Mouse (Mus musculus) stomach, postnatal 0 days (tissue): Measurements from ENCODE around the gene Naif1. TPM values are rescaled to one million over a fixed set of nuclear protein-coding genes. Genes with fewer than 3 reads are reported as not detected.

Experiments
- ATAC-seq: fragments of 200-750 bp; cut with Nextera tagmentation; 2 replicates; pipeline ENCODE4 v1.8.0; 2017; ENCODE audit not compliant: low FRiP score, low TSS enrichment
- DNase-seq: peaks from one replicate; pipeline ENCODE4 v3.0.0-alpha.2; 2016; ENCODE audit warnings: low spot score
- H3K27ac ChIP-seq: fragments of 300-500 bp; sonication (generic); replicated peaks from 2 replicates; pipeline ENCODE4 v1.5.1; 2014; ENCODE audit warnings: mild to moderate bottlenecking, control low read depth
- H3K27me3 ChIP-seq: fragments of 300-500 bp; sonication (generic); 2 replicates; pipeline ENCODE4 v1.6.1; 2014; ENCODE audit warnings: low read length; ENCODE audit not compliant: control insufficient read depth, insufficient read depth
- H3K36me3 ChIP-seq: fragments of 300-500 bp; sonication (generic); 2 replicates; pipeline ENCODE4 v1.6.1; 2014; ENCODE audit warnings: low read length, mixed read lengths; ENCODE audit not compliant: control insufficient read depth, insufficient read depth
- H3K4me1 ChIP-seq: fragments of 300-500 bp; sonication (generic); replicated peaks from 2 replicates; pipeline ENCODE4 v1.6.1; 2014; ENCODE audit warnings: antibody characterized with exemption; ENCODE audit not compliant: control insufficient read depth, insufficient read depth
- H3K4me2 ChIP-seq: fragments of 300-500 bp; sonication (generic); replicated peaks from 2 replicates; pipeline ENCODE4 v1.6.1; 2014; ENCODE audit warnings: low read depth, mild to moderate bottlenecking, control low read depth, moderate library complexity
- H3K4me3 ChIP-seq: fragments of 300-500 bp; sonication (generic); 2 replicates; pipeline ENCODE4 v1.5.1; 2014; ENCODE audit warnings: low read depth, low read length, control low read depth
- H3K9ac ChIP-seq: fragments of 300-500 bp; sonication (generic); 2 replicates; pipeline ENCODE4 v1.6.1; 2014; ENCODE audit warnings: mild to moderate bottlenecking, low read length, control low read depth, mixed read lengths
- H3K9me3 ChIP-seq: fragments of 300-500 bp; sonication (generic); 2 replicates; pipeline ENCODE4 v1.6.1; 2016; ENCODE audit warnings: low read length; ENCODE audit not compliant: control insufficient read depth
- CTCF ChIP-seq: IDR thresholded peaks from 2 replicates; pipeline ENCODE4 v1.5.1; 2016; ENCODE audit warnings: antibody characterized with exemption, low read depth, mild to moderate bottlenecking, moderate library complexity
- EP300 ChIP-seq: optimal IDR thresholded peaks from 2 replicates; pipeline ENCODE3; 2016; ENCODE audit warnings: antibody characterized with exemption
- WGBS: fragments of 180-500 bp; shearing (Covaris S2); extraction: QIAGEN DNeasy Blood & Tissue Kit; methylation state at CpG from one replicate; pipeline ENCODE4 v1.1.7; 2014; 5-methylcytosine and 5-hydroxymethylcytosine counted together
- polyA plus RNA-seq: library from polyadenylated mRNA; unstranded; fragments of >200 nt; fragmentation: Nextera tagmentation; extraction: Ambion mirVana; gene quantifications from 2 replicates; pipeline ENCODE4 v1.2.1, GENCODE M21; 2015

Gene Naif1
- polyA plus RNA-seq, 1 experiment from 2014 or later, result 2.6 TPM

DNA sequence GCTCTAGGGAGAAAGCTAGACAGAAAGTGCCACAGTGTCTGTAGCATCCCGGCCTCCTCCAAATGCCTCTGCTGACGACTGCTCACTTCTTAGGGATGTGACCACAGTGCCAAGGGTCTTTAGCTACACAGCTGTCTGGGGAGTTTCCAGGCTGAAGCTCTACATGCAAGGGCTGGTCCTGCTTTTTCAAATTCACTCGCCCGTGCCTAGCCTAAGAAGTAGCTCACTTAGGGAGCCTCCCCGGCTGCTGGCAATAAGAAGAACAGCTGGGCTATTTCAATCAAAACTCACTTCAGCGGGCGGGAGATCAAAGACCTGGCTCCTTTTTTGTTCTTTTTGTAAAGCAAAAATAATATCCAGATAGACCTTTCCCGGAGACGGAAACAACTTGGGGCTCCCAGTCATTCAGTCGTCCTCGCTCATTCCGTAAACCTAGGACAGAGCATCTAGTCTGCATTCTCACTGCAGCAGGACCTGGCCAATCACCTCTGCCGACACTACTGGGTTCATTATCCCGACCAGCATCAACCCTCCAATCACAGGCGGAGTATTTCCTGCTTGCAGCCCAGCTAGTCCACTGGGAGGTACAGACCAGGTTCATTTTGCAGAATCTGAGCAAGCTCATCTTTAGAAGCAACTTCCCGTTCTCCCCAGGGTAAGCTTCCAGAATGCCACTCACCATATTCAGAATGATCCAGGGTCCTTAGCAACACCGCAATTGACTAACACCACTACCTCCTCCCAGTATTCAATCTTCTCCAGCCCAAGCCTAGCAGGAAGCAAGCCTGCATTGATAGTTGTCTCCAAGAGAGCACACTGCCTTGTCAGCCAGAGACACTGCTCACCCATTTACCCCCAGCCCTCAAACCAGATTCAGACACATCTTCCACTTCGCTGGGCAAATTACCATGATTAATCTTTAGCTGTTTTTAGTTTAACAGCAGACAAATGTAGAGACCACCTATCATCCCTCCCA, 19.3 kb upstream of the Naif1 start:
- H3K9ac ChIP-seq, result peak overlapping the region; percentile 51
- TF ChIP-seq CTCF, result no peak
- no peak for TF ChIP-seq EP300

DNA sequence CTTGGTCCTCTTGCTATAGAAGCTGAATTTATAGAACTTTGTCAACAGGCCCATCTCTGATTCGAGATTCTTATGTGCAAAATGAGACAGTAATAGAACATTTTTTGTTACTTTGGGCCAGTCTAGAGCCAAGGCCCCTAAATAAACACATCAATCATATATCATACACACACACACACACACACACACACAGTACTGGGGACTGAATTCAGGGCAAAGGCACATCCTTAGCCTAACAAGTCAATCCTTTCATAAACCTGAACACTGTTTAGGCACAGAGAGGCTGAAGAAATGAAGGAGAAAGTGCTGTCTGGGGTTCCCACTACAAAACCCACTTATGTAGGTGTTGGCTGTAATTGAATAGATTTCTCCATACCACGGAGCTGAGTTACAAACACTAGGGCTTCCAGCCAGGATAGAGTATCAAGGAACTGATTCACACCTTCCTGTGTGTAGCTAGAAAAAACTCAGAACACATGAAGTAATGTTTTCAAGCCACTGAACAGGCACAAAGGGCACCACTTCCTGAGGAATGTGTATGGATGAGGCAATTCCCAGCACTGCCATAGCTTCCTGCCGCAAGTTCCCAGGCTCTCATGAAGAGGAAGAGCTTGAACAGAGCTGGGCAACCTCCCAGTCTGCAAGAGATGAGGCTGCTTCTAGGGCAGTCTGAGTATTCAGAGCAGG, 13.4 kb upstream of the Naif1 start:
- DNase-seq, result no peak
- no peaks in the 10 kb centered on the region for H3K27me3 ChIP-seq
- H3K9me3 ChIP-seq, result no peaks in the 10 kb centered on the region
- peak; percentile 78 for ATAC-seq
- no peak for TF ChIP-seq CTCF
- TF ChIP-seq EP300, result no peak
- H3K9ac ChIP-seq, result no peak overlapping the region; the same call in 1 of the 2 replicates
- peaks cover 11% of the 10 kb centered on the region for H3K4me1 ChIP-seq
- H3K27ac ChIP-seq, result peak overlapping the region; percentile 76
- 45% methylated on average over 3 of the region's 3 CpGs for WGBS
- no peaks in the 10 kb centered on the region for H3K36me3 ChIP-seq
- no peak overlapping the region for H3K4me3 ChIP-seq
- no peak overlapping the region for H3K4me2 ChIP-seq

More for the DNA sequence above, 19.3 kb upstream of the Naif1 start:
- no peaks in the 10 kb centered on the region for H3K36me3 ChIP-seq
- peak; percentile 63 for ATAC-seq
- DNase-seq, result peak; percentile 80
- WGBS, result 10% methylated on average over 18 of the region's 18 CpGs
- peak overlapping the region; percentile 32 for H3K4me3 ChIP-seq
- no peaks in the 10 kb centered on the region for H3K9me3 ChIP-seq
- peaks cover 4% of the 10 kb centered on the region for H3K4me1 ChIP-seq
- no peaks in the 10 kb centered on the region for H3K27me3 ChIP-seq
- peak overlapping the region; percentile 58 for H3K4me2 ChIP-seq
- H3K27ac ChIP-seq, result peak overlapping the region; percentile 78

DNA sequence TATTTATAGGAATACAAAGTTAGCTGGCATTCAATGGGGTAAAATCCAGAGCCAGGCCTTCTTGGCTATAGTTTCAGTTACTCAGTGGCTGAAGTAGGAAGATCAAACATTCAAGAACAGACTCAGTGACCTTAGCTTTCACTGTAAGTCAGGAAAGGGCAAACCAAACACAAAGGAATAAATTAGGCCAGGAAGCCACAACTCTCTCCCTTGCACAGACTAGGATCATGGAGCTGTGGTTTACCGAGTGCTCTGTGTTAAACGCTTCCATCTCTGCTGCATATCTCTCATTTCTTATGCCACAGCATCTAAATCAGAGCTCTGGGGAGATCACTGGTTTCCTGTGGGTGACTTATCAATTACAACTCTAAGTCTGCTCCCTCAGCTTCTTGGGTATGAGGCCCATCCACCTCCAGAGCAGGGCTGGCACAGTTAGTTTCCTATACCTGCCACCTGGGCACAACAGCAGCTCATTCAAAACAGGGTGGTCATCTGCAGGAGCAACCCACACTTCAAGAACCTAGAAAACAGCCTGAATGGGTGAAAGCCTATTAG, 12.6 kb upstream of the Naif1 start:
- H3K27me3 ChIP-seq, result no peaks in the 10 kb centered on the region
- 67% methylated on average over 2 of the region's 2 CpGs for WGBS
- peak overlapping the region; percentile 0 for H3K9ac ChIP-seq
- TF ChIP-seq CTCF (no peak), EP300 (no peak)
- DNase-seq (no peak), ATAC-seq (no peak)
- no peak overlapping the region for H3K4me2 ChIP-seq
- peaks cover 11% of the 10 kb centered on the region for H3K4me1 ChIP-seq
- peak overlapping the region; percentile 71 for H3K27ac ChIP-seq
- no peaks in the 10 kb centered on the region for H3K36me3 ChIP-seq
- no peak overlapping the region for H3K4me3 ChIP-seq
- H3K9me3 ChIP-seq, result no peaks in the 10 kb centered on the region

DNA sequence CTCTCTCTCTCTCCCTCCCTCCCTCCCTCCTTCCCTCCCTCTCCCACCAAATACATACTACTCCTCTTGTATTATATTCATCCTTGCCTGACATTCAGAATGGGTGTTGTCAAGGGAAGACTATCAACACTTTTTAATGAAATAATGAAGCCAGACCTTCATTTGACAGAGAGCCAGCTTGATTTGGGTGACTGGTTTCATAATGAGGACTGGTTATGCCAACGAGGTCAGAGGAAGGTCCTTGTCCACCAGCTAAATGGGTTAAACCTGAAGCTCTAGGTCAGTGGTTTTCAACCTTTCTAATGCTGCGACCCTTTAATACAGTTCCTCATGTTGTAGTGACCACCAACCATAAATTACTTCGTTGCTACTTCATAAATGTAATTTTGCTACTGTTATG, 11.5 kb upstream of the Naif1 start:
- H3K9ac ChIP-seq, result no peak overlapping the region
- no peak overlapping the region for H3K4me2 ChIP-seq
- H3K27me3 ChIP-seq, result no peaks in the 10 kb centered on the region
- peaks cover 11% of the 10 kb centered on the region for H3K4me1 ChIP-seq
- H3K9me3 ChIP-seq, result no peaks in the 10 kb centered on the region
- no peak overlapping the region for H3K27ac ChIP-seq
- TF ChIP-seq EP300 (no peak), CTCF (no peak)
- H3K36me3 ChIP-seq, result no peaks in the 10 kb centered on the region
- no peak for DNase-seq
- no peak for ATAC-seq
- 80% methylated on average over 3 of the region's 3 CpGs for WGBS
- H3K4me3 ChIP-seq, result no peak overlapping the region

DNA sequence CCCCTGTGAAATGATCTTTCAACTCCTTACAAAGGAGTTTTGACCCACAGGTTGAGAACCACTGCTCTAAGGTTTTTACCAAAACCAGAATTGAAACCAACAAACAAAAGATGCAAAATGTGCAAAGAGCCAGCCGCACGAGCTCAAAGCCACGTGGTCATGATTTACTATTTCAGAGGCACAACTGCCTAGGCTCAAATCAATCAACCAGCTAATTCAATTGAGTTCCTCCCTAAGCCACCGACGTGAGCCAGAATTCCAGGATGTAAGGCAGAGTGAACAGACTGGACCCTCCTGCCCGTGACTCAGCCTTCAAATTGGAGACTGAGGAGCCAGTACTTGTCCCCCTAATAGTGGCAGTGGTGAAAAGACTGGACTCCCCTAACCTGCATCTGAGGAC, 11.1 kb upstream of the Naif1 start:
- Histone ChIP-seq H3K27ac (peak overlapping the region; percentile 70), H3K4me2 (no peak overlapping the region), H3K27me3 (no peaks in the 10 kb centered on the region), H3K4me1 (peaks cover 11% of the 10 kb centered on the region), H3K9me3 (no peaks in the 10 kb centered on the region), H3K36me3 (no peaks in the 10 kb centered on the region), H3K9ac (no peak overlapping the region), H3K4me3 (no peak overlapping the region)
- no peak for TF ChIP-seq CTCF
- TF ChIP-seq EP300, result no peak
- 37% methylated on average over 6 of the region's 6 CpGs for WGBS
- DNase-seq (no peak), ATAC-seq (no peak)
